Mouse (Mus musculus) E14TG2a.4 (cell line): Measurements from ENCODE around the gene Polr3f.

Source experiments
- CTCF ChIP-seq: conservative IDR thresholded peaks from 2 replicates; pipeline ENCODE4 v1.5.1; 2014; ENCODE audit warnings: low read length
- NANOG ChIP-seq: IDR thresholded peaks from 2 replicates; pipeline ENCODE4 v1.6.1; 2014; ENCODE audit warnings: borderline replicate concordance, low read length, mixed read lengths
- POU5F1 ChIP-seq: IDR thresholded peaks from 2 replicates; pipeline ENCODE4 v1.6.1; 2014; ENCODE audit warnings: low read length, borderline replicate concordance

GRCm38 (mm10) chr2:144519772-144520171, 7.7 kb upstream of the Polr3f start:
- TF ChIP-seq CTCF (no peak), POU5F1 (no peak), NANOG (no peak)
